Mouse (Mus musculus): ENCODE results near the gene Egfl7.

- TF ChIP-seq USF1 (IDR thresholded peaks at IDR 0.05; ENCODE audit: low read depth) (no peak), MAX (IDR thresholded peaks at IDR 0.05) (no peak), CTCF (IDR thresholded peaks at IDR 0.05; ENCODE audit: control insufficient read depth, insufficient read depth, insufficient read length) (no peak), MYOG (IDR thresholded peaks at IDR 0.05; ENCODE audit: control insufficient read depth, extremely low read depth, insufficient read length) (no peak)
These were observed 1.4 kb upstream of the Egfl7 start for GRCm38 (mm10) chr2:26578369-26578768.

All from C2C12 (cell line).